Mouse (Mus musculus) embryonic facial prominence, embryonic 12.5 days (tissue): ENCODE data around the gene Fut2. TPM values are rescaled to one million over a fixed set of nuclear protein-coding genes. Genes with fewer than 3 reads are reported as not detected.

ENCODE experiments used
- ATAC-seq: fragments of 200-750 bp; cut with Nextera tagmentation; 2 replicates; pipeline ENCODE4 v1.8.0; 2017; ENCODE audit not compliant: insufficient number of reproducible peaks, insufficient read depth, low FRiP score, low TSS enrichment
- H3K27ac ChIP-seq: fragments of 300-500 bp; sonication (generic); 2 replicates; pipeline ENCODE4 v1.5.1; 2016; ENCODE audit warnings: mild to moderate bottlenecking
- H3K27me3 ChIP-seq: fragments of 300-500 bp; sonication (generic); 2 replicates; pipeline ENCODE4 v1.6.1; 2016; ENCODE audit warnings: mild to moderate bottlenecking, moderate library complexity
- H3K36me3 ChIP-seq: fragments of 300-500 bp; sonication (generic); 2 replicates; pipeline ENCODE4 v1.6.1; 2016; ENCODE audit warnings: mild to moderate bottlenecking
- H3K4me1 ChIP-seq: fragments of 300-500 bp; sonication (generic); 2 replicates; pipeline ENCODE4 v1.6.1; 2016
- H3K4me2 ChIP-seq: fragments of 300-500 bp; sonication (generic); replicated peaks from 2 replicates; pipeline ENCODE4 v1.6.1; 2016; ENCODE audit warnings: mild to moderate bottlenecking, moderate library complexity
- H3K4me3 ChIP-seq: fragments of 300-500 bp; sonication (generic); 2 replicates; pipeline ENCODE4 v1.5.1; 2016; ENCODE audit warnings: mild to moderate bottlenecking
- H3K9ac ChIP-seq: fragments of 300-500 bp; sonication (generic); 2 replicates; pipeline ENCODE4 v1.6.1; 2016; ENCODE audit warnings: mild to moderate bottlenecking, moderate library complexity
- H3K9me3 ChIP-seq: fragments of 300-500 bp; sonication (generic); 2 replicates; pipeline ENCODE4 v1.6.1; 2016; ENCODE audit warnings: mild to moderate bottlenecking, moderate library complexity
- WGBS: fragments of 180-500 bp; shearing (Covaris S2); methylation state at CpG from one replicate; pipeline ENCODE4 v1.1.7; 2016; 5-methylcytosine and 5-hydroxymethylcytosine counted together
- polyA plus RNA-seq: library from polyadenylated mRNA; unstranded; fragments of >200 nt; fragmentation: Nextera tagmentation; extraction: Ambion mirVana; gene quantifications from 2 replicates; pipeline ENCODE4 v1.2.1, GENCODE M21; 2016

Gene Fut2
- polyA plus RNA-seq, 1 experiment from 2014 or later, result 0.51 TPM

DNA sequence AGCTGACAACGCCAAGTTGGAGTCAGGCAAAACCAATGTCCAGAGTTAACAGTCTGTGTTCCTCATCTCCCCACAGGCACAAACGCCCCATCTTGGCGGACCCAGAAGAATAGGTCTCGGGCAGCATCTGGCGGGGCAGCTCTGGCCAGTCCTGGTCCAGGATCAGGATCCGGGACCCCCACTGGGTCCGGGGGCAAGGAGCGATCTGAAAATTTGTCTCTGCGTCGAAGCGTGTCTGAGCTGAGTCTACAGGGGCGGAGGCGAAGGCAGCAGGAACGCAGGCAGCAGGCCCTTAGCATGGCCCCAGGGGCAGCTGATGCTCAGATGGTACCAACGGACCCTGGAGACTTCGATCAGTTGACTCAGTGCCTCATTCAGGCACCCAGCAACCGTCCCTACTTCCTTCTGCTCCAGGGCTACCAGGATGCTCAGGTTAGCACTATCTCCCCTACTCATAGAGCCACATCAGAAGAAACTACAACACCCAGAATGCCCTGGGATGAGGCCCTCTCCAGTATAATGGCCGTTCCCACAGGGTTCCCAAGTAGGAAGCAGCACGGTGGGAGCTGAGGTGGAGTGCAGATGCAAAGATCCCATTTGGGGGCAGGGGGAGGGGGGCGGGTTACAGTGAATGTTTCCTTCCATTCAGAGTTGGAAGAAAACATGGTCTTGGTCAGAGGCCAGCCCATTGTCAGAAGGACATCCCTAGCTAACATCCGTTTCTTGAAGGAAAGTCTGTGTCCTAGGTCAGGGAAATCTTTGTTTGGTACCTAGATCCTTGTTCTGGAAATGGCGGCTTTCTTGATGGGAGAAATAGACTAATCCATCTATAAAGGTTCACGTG, 35.9 kb downstream of the Fut2 start:
- H3K4me1 ChIP-seq, result peaks cover 9% of the 10 kb centered on the region
- no peak overlapping the region for H3K27ac ChIP-seq
- no peak overlapping the region for H3K4me2 ChIP-seq
- ATAC-seq, result no peak
- no peaks in the 10 kb centered on the region for H3K36me3 ChIP-seq
- WGBS, result 73% methylated on average over 23 of the region's 23 CpGs
- H3K9me3 ChIP-seq, result no peaks in the 10 kb centered on the region
- H3K4me3 ChIP-seq, result no peak overlapping the region
- no peak overlapping the region for H3K9ac ChIP-seq
- peaks cover 29% of the 10 kb centered on the region for H3K27me3 ChIP-seq

DNA sequence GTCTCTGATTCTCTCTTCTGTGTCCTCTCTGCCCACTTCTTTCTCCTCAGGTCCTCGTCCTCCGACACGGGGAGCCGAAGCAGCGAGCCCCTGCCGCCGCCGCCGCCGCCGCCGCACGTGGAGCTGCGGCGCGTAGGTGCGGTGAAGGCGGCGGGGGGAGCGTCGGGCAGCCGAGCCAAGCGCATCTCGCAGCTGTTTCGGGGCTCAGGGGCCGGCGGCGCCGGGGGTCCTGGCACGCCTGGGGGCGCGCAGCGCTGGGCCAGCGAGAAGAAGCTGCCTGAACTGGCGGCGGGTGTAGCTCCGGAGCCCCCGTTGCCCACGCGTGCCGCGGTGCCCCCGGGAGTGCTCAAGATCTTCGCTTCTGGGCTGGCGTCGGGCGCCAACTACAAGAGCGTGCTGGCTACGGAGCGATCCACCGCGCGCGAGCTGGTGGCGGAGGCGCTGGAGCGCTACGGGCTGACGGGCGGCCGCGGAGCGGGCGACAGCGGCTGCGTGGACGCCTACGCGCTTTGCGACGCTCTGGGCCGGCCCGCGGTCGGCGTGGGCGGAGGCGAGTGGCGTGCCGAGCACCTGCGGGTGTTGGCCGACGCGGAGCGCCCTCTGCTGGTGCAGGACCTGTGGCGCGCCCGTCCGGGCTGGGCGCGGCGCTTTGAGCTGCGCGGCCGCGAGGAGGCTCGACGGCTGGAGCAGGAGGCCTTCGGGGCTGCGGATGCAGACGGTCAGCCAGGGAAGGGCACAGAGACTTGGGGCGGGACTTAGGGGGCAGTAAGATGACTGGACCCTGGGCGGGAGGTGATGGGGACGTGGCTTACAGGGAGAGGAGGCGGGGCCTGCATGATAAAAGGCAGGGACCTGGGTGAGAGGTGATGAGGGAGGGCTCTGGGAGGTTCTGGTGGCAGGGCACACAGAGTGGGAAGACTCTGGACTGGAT, 37.6 kb downstream of the Fut2 start:
- Histone ChIP-seq H3K9ac (peak overlapping the region; percentile 75), H3K4me2 (peak overlapping the region; percentile 98), H3K27me3 (peaks cover 29% of the 10 kb centered on the region), H3K36me3 (no peaks in the 10 kb centered on the region), H3K9me3 (no peaks in the 10 kb centered on the region), H3K4me1 (peaks cover 9% of the 10 kb centered on the region), H3K27ac (peak overlapping the region; percentile 60; the same call in 1 of the 2 replicates), H3K4me3 (peak overlapping the region; percentile 59)
- peak; percentile 61 for ATAC-seq
- WGBS, result 1% methylated on average over 105 of the region's 105 CpGs

DNA sequence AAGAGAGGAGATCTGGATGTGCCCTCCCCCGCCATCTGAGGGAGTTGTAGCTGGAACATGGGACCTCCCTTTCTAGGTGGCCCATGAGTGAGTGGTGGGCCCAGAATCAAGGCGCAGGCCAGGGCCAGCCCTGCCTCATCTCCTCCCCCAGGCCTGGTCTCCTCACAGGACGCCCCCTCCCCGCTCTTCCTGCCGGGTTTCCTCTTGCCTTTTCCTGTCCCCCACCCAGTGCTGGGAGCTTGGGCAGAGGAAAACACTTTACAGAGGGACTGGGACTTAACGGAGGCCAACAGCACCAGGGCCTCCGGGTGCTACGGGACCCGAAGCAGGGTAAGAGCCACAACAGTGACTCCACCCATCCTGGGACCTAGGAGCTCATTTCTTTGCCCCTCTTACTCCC, 38.9 kb downstream of the Fut2 start, which contains the start of gene Rasip1:
Rasip1 (plus strand) TSS at position 228 of the 400 bp plus-strand sequence.
- H3K4me2 ChIP-seq, result peak within 1 kb of the TSS; percentile 98
- peak within 1 kb of the TSS; percentile 75 for H3K9ac ChIP-seq
- no peaks in the 10 kb centered on the region for H3K36me3 ChIP-seq
- WGBS, result 76% methylated on average over 9 of the region's 9 CpGs
- peaks cover 24% of the 10 kb centered on the region for H3K27me3 ChIP-seq
- ATAC-seq, result no peak
- peaks cover 2% of the 10 kb centered on the region for H3K4me1 ChIP-seq
- peak within 1 kb of the TSS; percentile 60; the same call in 1 of the 2 replicates for H3K27ac ChIP-seq
- H3K4me3 ChIP-seq, result peak within 1 kb of the TSS; percentile 59
- no peaks in the 10 kb centered on the region for H3K9me3 ChIP-seq

DNA sequence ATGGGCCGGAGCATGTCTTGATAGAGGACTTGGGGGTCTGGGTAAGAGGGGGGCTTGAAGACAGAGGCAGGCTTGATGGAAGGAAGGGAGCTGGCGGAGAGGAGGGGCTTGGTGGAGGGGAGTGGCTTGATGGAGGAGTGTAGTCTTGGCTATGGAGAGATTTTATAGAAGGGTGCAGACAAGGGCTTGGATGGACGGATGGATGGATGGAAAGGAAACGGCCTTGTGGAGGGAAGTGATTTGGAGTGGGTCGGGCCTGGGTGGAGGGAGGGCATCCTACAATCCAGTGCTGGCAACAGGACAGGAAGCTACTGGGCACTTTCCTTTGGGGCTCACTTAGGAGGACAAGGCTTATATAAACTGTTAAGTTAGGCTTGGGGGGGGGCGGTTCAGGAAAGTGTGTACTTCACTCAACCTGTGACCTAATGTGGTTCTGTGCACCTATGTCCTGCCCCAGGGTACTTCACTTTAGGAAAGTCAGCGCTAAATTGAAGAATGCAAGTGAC, 39.6 kb downstream of the Fut2 start:
- H3K27ac ChIP-seq, result no peak overlapping the region
- peaks cover 24% of the 10 kb centered on the region for H3K27me3 ChIP-seq
- H3K36me3 ChIP-seq, result no peaks in the 10 kb centered on the region
- no peak overlapping the region for H3K9ac ChIP-seq
- H3K4me3 ChIP-seq, result no peak overlapping the region
- WGBS, result 89% methylated on average over 7 of the region's 7 CpGs
- H3K9me3 ChIP-seq, result no peaks in the 10 kb centered on the region
- no peaks in the 10 kb centered on the region for H3K4me1 ChIP-seq
- ATAC-seq, result no peak
- H3K4me2 ChIP-seq, result no peak overlapping the region

DNA sequence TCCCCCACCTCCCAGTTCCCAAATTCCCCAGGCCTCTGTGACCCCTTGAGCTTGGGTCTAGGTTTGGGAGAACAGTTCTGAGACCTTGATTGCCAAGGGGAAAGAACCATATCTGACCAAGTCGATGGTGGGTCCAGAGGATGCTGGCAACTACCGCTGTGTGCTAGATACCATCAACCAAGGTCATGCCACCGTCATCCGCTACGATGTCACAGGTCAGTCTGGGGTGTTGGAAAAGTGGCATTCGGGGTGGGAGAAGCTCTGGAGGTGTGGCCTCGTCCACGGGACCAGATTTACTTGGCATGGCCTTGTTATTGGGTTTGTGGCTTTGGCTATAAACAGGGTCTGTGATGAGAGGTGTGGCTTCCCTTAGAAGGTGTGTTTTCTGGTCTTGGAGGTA, 40.7 kb downstream of the Fut2 start:
- H3K9me3 ChIP-seq, result no peaks in the 10 kb centered on the region
- no peaks in the 10 kb centered on the region for H3K4me1 ChIP-seq
- no peak overlapping the region for H3K4me3 ChIP-seq
- no peak overlapping the region for H3K27ac ChIP-seq
- H3K4me2 ChIP-seq, result no peak overlapping the region
- H3K36me3 ChIP-seq, result no peaks in the 10 kb centered on the region
- no peak for ATAC-seq
- no peak overlapping the region for H3K9ac ChIP-seq
- 90% methylated on average over 8 of the region's 8 CpGs for WGBS
- H3K27me3 ChIP-seq, result peaks cover 24% of the 10 kb centered on the region

DNA sequence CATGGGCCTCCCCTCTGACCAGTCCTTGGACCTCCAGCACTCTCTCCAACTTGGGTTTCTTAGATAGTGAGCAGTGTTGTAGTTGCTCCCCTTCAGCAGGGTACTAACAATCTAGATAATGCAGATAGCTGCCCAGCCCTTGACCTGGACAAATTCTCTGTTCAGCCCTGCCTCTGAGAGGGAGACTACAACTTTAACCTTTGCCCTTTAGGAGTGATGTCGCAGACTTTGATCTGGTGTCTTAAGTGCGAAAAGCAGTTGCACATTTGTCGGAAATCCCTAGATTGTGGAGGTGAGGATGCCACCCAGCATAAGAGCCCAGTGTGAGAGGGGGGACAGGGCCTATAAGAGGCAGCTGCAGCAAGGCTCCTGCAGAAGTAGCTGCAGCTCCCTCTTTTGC, 41.5 kb downstream of the Fut2 start:
- ATAC-seq, result no peak
- WGBS, result 83% methylated on average over 3 of the region's 3 CpGs
- no peaks in the 10 kb centered on the region for H3K9me3 ChIP-seq
- no peak overlapping the region for H3K27ac ChIP-seq
- H3K4me3 ChIP-seq, result no peak overlapping the region
- H3K4me1 ChIP-seq, result no peaks in the 10 kb centered on the region
- peaks cover 21% of the 10 kb centered on the region for H3K27me3 ChIP-seq
- no peak overlapping the region for H3K9ac ChIP-seq
- no peaks in the 10 kb centered on the region for H3K36me3 ChIP-seq
- no peak overlapping the region for H3K4me2 ChIP-seq

DNA sequence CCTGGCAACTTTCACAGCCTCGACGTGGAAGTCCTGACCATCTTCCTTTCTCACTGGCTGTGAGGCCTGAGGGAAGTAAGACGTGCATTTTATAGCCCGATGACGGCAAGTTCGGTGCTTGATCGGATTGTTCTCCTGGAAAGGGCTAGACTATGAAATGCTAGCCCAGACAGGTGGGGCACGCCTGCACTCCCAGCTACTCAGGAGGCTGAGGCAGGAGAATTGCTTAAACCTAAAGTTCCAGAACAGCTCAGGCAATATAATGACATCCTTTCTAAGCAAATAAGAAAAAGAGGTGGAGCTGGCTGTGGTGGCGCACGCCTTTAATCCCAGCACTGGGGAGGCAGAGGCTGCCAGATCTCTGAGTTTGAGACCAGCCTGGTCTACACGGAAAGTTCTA, 42.7 kb downstream of the Fut2 start:
- Histone ChIP-seq H3K4me1 (no peaks in the 10 kb centered on the region), H3K27me3 (peaks cover 28% of the 10 kb centered on the region), H3K27ac (no peak overlapping the region), H3K4me2 (no peak overlapping the region), H3K9me3 (no peaks in the 10 kb centered on the region), H3K9ac (no peak overlapping the region), H3K36me3 (no peaks in the 10 kb centered on the region), H3K4me3 (no peak overlapping the region)
- no peak for ATAC-seq
- 96% methylated on average over 11 of the region's 11 CpGs for WGBS

DNA sequence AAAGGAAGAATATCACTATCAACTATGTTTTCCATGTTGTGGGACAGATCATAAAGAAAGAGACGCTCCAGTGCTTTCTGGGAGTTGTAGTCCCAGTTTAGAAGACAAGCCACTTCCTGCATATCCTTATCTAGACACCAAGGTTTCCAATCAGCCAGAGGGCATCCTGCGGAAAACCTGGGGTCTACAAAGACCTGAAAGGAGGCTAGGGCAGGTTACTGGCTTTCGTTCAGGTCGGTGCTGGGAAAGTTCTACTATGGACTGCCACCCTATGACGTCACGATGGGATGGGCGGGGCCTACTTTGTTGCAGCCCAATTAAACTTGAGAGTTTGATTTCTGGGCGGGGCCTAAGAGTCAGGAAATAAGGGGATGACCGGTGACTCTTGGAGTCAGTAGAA, 44.8 kb downstream of the Fut2 start, which contains the start of gene Izumo1:
Izumo1 (plus strand) TSS at position 369 of the 400 bp plus-strand sequence.
- Histone ChIP-seq H3K9me3 (no peaks in the 10 kb centered on the region), H3K36me3 (no peaks in the 10 kb centered on the region), H3K4me1 (peaks cover 8% of the 10 kb centered on the region), H3K9ac (no peak within 1 kb of the TSS), H3K27me3 (peaks cover 31% of the 10 kb centered on the region), H3K4me2 (no peak within 1 kb of the TSS), H3K4me3 (no peak within 1 kb of the TSS), H3K27ac (no peak within 1 kb of the TSS)
- no peak for ATAC-seq
- WGBS, result 26% methylated on average over 9 of the region's 9 CpGs

DNA sequence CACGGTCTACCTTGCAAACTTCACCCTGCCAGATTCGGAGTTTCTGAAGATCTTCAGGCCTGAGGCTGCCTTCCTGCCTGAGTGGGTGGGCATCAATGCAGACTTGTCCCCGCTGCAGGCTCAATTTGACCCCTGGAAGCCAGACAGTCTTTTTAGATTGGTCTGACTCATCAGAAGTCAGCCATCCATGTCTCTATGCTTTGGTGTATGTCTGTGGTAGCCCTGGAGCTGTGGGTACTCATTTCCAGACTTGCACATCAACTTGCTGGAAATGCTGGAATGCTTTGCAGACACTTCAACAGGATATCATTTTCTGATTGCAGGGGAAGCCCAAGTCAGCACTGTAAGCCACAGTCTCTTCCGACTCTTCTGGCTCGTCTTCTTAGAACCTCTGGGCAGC, 46.6 kb downstream of the Fut2 start:
- Histone ChIP-seq H3K4me1 (peaks cover 16% of the 10 kb centered on the region), H3K9me3 (no peaks in the 10 kb centered on the region), H3K36me3 (no peaks in the 10 kb centered on the region), H3K27ac (no peak overlapping the region), H3K4me2 (no peak overlapping the region), H3K9ac (no peak overlapping the region), H3K4me3 (no peak overlapping the region), H3K27me3 (peaks cover 48% of the 10 kb centered on the region)
- ATAC-seq, result no peak
- 90% methylated on average over 5 of the region's 5 CpGs for WGBS

DNA sequence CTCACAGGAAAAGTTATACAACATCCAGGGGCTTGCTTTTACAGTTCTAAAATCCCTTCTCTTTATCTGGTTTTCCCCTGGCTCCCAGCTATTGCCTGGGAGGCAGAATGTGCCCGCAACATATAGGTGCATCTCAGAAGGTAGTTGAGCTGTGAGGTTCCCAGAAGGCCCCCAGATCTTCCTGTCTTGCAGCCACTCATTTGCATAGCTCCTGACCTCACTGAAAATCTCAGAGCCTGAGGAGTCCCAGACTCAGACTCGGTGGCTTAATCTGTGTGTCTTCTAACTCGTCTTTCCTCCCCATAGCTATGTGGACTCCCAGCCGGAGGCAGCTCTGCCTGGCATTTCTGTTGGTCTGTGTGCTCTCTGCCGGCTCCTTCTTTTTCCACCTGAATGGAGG, 47.9 kb downstream of the Fut2 start:
- no peak overlapping the region for H3K4me3 ChIP-seq

DNA sequence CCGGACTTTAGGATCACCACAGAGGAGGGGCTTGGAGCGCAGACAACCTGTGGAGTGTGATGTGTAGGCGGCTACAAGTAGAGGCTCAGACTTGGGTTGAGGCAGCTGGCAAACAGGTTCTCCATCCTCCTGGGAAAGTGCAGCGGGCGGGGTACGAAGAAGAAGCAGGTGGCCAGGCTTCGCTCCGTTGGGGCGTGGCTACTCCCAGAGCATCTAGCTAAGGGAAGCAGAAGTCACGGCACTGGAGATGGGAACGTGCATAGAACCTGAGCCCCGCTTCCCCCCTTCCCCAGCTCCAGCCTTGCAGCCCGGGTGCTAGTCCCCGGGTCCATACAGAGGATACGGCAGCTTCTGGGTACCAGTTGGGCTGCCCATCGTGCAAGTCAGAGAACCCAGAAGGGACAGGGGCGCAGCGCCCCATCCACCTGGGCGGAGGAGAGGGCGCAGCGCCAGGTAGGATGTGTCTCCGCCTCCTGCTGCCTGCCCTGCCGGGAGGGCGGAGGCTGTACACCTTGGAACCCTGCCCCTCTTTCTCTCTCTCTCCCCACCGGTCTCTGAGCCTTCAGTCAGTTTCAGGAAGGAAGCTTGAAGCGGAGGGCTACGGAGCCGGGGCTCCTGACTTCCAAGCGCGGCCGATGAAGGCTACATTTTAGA, 49.0 kb downstream of the Fut2 start, which contains the start of gene Fut1:
Fut1 (plus strand) TSS at position 248 of the 654 bp plus-strand sequence.
- Histone ChIP-seq H3K27me3 (peaks cover 48% of the 10 kb centered on the region), H3K4me3 (peak within 1 kb of the TSS; percentile 26), H3K4me1 (peaks cover 16% of the 10 kb centered on the region), H3K36me3 (no peaks in the 10 kb centered on the region), H3K9me3 (no peaks in the 10 kb centered on the region), H3K27ac (peak within 1 kb of the TSS; percentile 57; the same call in 1 of the 2 replicates), H3K4me2 (peak within 1 kb of the TSS; percentile 45), H3K9ac (peak within 1 kb of the TSS; percentile 25; the same call in 1 of the 2 replicates)
- WGBS, result 4% methylated on average over 31 of the region's 31 CpGs
- 0 out of 2 replicates have a peak, but pooled peaks have one; percentile 13 for ATAC-seq

More for the DNA sequence above, 47.9 kb downstream of the Fut2 start:
- no peak overlapping the region for H3K9ac ChIP-seq
- WGBS, result 77% methylated on average over 5 of the region's 5 CpGs
- H3K27ac ChIP-seq, result no peak overlapping the region
- no peaks in the 10 kb centered on the region for H3K9me3 ChIP-seq
- H3K4me1 ChIP-seq, result peaks cover 16% of the 10 kb centered on the region
- no peak for ATAC-seq
- no peak overlapping the region for H3K4me2 ChIP-seq
- H3K36me3 ChIP-seq, result no peaks in the 10 kb centered on the region
- peaks cover 48% of the 10 kb centered on the region for H3K27me3 ChIP-seq
